Mouse (Mus musculus) frontal cortex, postnatal 14 days (tissue): ENCODE data around the gene Cuedc1.

Experiments
- DNase-seq, 2 experiments: peaks; one replicate each; pipeline ENCODE4 v3.0.0; 2022; ENCODE audit warnings: low spot score in 2 of 2

The Cuedc1 gene

DNA sequence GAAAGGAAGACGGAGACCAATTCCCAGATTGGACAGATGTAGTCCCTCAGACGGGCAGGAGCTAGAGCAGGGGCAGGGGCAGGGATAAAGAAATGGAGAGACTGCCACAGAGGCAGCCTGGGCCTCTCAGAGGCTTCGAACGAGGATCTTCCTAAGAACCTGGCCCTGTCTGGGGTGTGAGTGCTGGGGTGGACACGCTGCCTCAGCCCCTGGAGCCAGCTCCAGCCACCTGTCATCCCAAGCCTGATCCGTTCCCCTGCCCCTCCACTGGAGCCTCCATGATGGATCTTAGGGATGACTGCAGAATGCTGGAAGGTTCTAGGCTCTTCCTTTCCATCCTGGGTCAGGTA is 20.2 kb downstream of the Cuedc1 start:
- DNase-seq, result no peak

- peak; percentile 42 to 64 for DNase-seq
Measured at GRCm38 (mm10) chr11:88118817-88119642, 21.2 kb downstream of the Cuedc1 start.

DNA sequence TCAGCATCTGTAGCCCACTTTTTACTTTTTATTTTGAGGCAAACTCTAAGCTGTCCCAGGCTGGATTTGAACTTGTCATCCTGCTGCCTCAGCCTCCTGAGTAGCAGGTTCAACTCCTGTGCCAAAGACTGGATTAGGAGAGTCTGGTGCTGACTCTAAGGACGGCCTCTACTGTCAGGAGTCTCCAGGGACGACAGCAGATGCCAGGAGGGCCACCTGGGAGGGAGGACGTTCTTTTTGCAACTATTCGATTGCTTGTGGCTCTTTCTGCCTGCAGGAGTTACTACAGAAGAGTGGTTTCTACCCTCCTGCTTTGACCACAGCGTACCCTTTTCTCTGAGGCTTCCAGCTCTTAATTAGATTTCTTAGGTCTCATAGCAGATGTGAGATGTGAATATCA is 24.7 kb downstream of the Cuedc1 start:
- DNase-seq, result no peak

DNA sequence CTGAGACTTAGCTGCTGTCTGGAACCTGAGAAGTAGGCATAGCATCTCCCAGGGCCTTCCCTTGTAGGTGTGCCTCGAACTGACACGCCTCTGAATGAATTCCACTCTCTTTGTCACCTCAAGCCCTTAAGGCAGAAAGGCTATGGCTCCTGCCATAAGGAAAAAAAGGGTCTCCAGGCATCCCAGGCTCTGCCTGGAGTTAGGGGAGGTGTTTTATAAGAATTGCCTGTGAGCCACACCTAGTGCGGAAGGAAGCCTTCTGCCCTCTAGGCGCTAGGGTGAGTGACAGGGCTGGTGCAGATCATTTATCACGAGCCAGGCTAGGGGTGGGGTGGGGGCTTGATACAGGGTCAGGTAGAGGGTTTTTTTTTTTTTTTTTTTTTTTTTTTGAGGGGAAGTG is 25.2 kb downstream of the Cuedc1 start:
- DNase-seq, result no peak

DNA sequence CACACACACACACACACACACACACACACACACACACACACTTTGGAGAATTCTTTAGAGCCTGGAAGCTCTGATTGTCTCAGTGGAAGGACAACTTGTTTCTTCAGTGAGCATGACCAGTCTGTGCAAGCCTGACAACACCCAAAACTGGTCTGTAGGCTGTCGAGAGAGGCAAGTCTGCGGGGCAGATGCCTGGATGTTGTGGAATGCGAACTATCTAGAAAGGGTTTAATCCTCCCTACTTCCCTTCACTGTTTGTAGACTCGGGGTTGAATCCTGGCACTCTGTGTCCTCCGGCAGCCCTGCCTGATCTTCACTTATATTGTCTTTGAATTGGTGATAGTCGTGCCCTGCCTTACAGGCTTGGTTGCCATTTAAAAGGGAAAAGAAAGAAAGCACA is 25.9 kb downstream of the Cuedc1 start:
- no peak for DNase-seq

GRCm38 (mm10) chr11:88125483-88125882 is 27.6 kb downstream of the Cuedc1 start:
- DNase-seq, result no peak

GRCm38 (mm10) chr11:88126306-88126793 is 28.5 kb downstream of the Cuedc1 start:
- no peak for DNase-seq

DNA sequence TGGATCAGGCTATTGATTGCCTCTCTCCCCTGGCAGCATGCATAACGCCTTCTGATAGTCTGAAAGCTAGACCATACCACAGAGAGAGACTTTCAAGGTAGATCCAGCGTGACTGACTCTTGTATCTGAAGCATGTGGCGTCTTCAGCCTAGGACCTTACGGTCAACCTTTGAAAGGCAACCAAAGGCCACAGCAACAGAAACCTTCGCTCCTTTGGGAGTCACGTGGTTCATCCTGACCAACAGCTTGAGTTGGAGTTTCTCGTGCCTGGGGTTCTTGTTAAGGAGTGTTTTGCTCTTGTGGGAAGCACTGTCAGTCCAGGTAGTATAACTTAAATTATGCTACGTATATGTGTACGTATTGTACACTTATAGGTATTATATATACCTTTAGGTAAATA is 30.6 kb downstream of the Cuedc1 start:
- no peak for DNase-seq

GRCm38 (mm10) chr11:88129281-88129680 is 31.4 kb downstream of the Cuedc1 start:
- no peak for DNase-seq

GRCm38 (mm10) chr11:88129935-88130334 is 32.1 kb downstream of the Cuedc1 start:
- DNase-seq, result no peak

- no peak for DNase-seq
Measured at GRCm38 (mm10) chr11:88131847-88132246, 34.0 kb downstream of the Cuedc1 start.

- DNase-seq, result no peak
Measured at GRCm38 (mm10) chr11:88135218-88135617, 37.4 kb downstream of the Cuedc1 start.

DNA sequence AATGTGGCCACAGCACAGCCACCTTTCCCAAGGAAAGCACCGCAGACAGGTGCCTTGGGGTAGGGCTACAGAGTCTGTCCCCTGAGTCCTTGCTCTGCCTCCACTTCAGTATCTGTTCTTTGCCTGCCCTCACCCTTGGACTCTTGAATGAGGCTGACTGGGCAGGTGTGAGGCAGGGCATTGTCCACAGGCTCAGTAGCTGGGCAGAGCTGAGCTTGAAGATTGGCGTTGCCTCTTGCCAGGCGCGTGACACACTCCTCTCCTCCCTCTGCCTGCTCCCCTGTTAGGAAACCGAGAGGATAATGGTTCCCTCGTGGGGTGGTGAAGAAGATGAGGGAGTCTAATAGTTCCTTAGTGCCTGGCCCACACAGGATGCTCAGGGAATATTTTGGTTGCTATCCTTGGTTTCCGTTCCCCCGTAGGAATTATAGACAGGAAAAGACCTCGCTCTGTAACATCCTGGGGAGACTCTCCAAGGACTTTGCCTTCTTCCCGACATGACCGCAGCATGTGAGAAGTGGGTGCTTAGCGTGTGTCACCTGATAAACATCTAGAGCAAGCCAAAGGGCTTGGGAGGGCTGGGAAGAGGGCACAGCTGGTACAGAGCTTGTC is 40.1 kb downstream of the Cuedc1 start:
- no peak for DNase-seq

DNA sequence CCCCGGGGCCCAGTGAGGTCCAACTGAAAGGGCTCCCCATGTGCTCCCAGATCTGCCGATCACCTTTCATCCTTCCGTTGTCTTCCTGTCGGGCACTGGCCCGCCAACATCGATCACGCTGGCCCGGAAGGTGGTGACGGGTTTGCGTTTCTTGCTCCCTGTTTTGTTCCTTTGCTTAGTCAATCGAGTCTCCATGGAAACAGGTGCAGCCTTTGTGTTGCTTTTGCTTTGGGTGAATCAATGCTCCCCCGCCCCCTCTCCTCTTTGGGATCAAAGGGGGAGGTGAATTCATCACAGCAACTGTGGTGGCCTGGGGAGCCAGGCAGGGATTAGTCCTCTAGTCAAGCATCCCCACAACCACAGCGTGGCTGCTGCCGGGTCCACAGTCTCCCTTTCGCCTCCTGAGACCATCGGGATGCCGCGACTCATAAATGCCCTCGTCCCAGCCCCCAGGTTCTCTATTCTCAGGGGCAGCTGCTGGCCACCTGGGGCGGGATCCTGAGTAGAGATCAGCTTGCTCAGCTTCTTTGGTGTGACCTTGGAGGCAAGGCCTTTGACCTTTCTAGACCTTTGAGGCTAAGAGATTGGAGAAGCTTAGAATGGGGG is 41.5 kb downstream of the Cuedc1 start:
- DNase-seq, result peak in 1 of 2 experiments; percentile 44

DNA sequence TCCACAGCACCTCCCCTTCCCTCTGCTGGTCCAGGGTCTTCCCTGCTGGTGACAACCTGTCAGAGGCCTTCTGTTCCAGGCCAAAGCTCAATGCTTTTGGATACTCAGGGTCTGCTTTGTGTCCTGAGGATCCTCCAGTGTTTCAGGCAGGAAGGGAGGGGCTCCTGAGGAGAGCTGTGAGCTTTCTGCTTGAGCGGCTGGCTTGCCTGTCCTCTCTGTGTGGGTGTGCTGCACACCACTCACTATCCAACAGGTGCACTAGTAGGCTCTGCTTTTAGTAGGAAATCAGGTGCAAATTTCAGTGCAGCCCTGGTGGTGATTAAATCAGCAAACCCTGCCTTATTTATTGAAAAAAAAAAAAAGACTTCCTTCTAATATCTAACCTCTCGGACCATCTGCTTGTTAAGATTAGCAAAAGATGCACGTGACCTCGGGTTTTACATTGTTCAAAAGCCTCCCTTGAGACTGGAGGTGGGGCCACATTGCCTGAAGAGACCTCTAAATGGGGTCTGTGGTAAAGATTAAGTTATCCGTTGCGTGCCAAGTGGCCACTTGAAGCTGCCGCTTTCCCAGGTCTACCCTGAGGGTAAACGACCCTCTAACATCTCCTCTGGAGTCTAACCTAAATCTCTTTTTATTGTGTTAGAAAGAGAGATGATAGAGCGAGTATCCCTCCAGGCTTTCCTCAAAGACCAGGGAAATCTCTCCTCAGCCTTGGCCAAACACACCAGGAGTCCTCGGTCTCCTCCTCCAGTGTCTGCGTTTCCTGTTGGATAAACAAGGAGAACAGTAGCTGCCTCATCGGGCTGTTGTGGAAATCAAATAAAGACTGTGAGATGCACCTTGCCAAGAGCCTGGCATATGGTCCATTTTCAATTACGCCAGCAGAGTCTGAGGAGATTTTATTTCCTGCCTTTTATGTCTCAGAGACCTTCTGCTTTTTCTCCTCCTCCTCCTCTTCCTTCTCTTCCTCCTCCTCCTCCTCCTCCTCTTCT is 42.5 kb downstream of the Cuedc1 start:
- no peak for DNase-seq

DNA sequence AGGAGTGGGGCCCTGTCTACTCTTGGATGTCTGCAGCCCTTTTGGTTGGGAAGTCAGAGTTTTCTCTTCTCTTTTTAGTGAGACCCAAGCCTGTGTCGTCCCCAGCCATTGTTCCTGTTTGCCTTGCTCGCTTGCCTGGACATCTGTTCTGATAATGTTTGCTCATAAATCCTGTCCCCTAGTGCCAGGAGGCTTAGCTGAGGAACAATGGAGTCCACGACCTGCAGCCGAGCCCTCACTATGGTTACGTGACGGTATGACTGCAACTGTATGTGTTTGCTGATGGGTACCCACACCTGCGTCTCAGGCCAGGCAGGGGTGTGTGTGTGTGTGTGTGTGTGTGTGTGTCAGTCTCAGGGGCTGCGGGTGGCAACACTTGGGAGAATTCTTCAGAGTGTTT is 44.5 kb downstream of the Cuedc1 start:
- DNase-seq, result no peak

DNA sequence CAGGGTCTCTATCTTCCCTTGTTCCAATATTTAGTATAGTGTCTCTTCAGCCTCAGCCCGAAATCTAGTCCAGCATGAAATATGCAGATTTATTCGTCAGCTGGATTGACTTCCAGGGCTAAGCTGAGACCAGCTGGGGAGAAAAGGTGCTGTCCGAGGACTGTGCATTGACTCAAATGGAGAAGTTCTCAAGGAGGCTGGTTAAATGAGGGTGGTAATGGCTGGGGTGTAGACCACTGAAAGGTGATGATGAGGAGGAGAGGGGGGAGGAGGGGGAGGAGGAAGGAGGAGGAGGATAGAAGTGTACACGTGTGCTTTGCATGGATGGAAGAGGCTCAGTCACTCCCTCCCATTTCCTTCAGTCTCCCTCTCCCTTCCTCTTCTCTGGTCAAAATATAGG is 46.2 kb downstream of the Cuedc1 start:
- no peak for DNase-seq

GRCm38 (mm10) chr11:88145214-88146006 is 47.6 kb downstream of the Cuedc1 start:
- no peak for DNase-seq

- peak in 1 of 2 experiments; percentile 27 for DNase-seq
Measured at GRCm38 (mm10) chr11:88146264-88147060, 48.6 kb downstream of the Cuedc1 start.

GRCm38 (mm10) chr11:88147388-88147787 is 49.5 kb downstream of the Cuedc1 start:
- DNase-seq, result no peak
